Mouse (Mus musculus) heart, embryonic 14.5 days (tissue): ENCODE measurements around the gene Btbd11. TPM values are rescaled to one million over a fixed set of nuclear protein-coding genes. Genes with fewer than 3 reads are reported as not detected.
A peak's percentile ranks its signal among the peaks of the same experiment; 100 is the strongest.

Experiments used
- ATAC-seq: fragments of 200-750 bp; cut with Nextera tagmentation; 2 replicates; pipeline ENCODE4 v1.8.0; 2017; ENCODE audit warnings: low read depth, moderate TSS enrichment; ENCODE audit not compliant: insufficient number of reproducible peaks, insufficient read depth, low FRiP score
- H3K27ac ChIP-seq, 2 experiments: fragments of 200-500 bp in 1 of 2; fragments of 300-500 bp in 1 of 2; sonication (generic) in 1 of 2; replicated peaks in 1 of 2; 2 replicates each; pipeline ENCODE4 v1.5.1; 2012 to 2014; ENCODE audit warnings: low read depth in 2 of 2, low read length in 2 of 2, control low read depth in 1 of 2, mild to moderate bottlenecking in 1 of 2, mixed read lengths in 1 of 2; ENCODE audit not compliant: control insufficient read depth in 1 of 2, insufficient read depth in 1 of 2
- H3K27me3 ChIP-seq: fragments of 300-500 bp; sonication (generic); 2 replicates; pipeline ENCODE4 v1.6.1; 2014; ENCODE audit warnings: mild to moderate bottlenecking, low read length, control low read depth; ENCODE audit not compliant: control insufficient read depth, insufficient read depth
- H3K36me3 ChIP-seq: fragments of 300-500 bp; sonication (generic); 2 replicates; pipeline ENCODE4 v1.6.1; 2014; ENCODE audit warnings: mild to moderate bottlenecking, control low read depth, low read length, mixed read lengths; ENCODE audit not compliant: control insufficient read depth, insufficient read depth
- H3K4me1 ChIP-seq, 2 experiments: fragments of 200-500 bp in 1 of 2; fragments of 300-500 bp in 1 of 2; sonication (generic) in 1 of 2; 2 replicates each; pipeline ENCODE4 v1.6.1; 2012 to 2014; ENCODE audit warnings: low read length in 2 of 2, control low read depth in 1 of 2, mixed read lengths in 1 of 2; ENCODE audit not compliant: control insufficient read depth in 2 of 2, insufficient read depth in 2 of 2
- H3K4me2 ChIP-seq: fragments of 300-500 bp; sonication (generic); 2 replicates; pipeline ENCODE4 v1.6.1; 2014; ENCODE audit warnings: mild to moderate bottlenecking, low read length
- H3K4me3 ChIP-seq, 2 experiments: fragments of 200-500 bp in 1 of 2; fragments of 300-500 bp in 1 of 2; sonication (generic) in 1 of 2; 2 replicates each; pipeline ENCODE4 v1.5.1; 2012 to 2014; ENCODE audit warnings: low read length in 2 of 2, mild to moderate bottlenecking in 2 of 2, control low read depth in 1 of 2, low read depth in 1 of 2, moderate library complexity in 1 of 2; ENCODE audit not compliant: control insufficient read depth in 1 of 2, insufficient read depth in 1 of 2
- H3K9ac ChIP-seq: fragments of 300-500 bp; sonication (generic); 2 replicates; pipeline ENCODE4 v1.6.1; 2014; ENCODE audit warnings: mild to moderate bottlenecking, low read length
- H3K9me3 ChIP-seq: fragments of 300-500 bp; sonication (generic); 2 replicates; pipeline ENCODE4 v1.6.1; 2016; ENCODE audit warnings: low read length, control low read depth; ENCODE audit not compliant: control insufficient read depth
- WGBS: fragments of 180-500 bp; shearing (Covaris S2); extraction: QIAGEN DNeasy Blood & Tissue Kit; methylation state at CpG from one replicate; pipeline ENCODE4 v1.1.7; 2014; 5-methylcytosine and 5-hydroxymethylcytosine counted together
- polyA plus RNA-seq: library from polyadenylated mRNA; unstranded; fragments of >200 nt; fragmentation: Nextera tagmentation; extraction: Ambion mirVana; gene quantifications from 2 replicates; pipeline ENCODE4 v1.2.1, GENCODE M21; 2014

Gene Btbd11
- polyA plus RNA-seq, 1 experiment from 2014 or later: 0.73 TPM

GRCm38 (mm10) chr10:85388071-85388750, 1.6 kb downstream of the Btbd11 start:
- H3K4me2 ChIP-seq: peak overlapping the region; percentile 100
- peaks cover 8 to 10% of the 10 kb centered on the region in 2 experiments; a peak in 2 of 4 replicates for H3K4me1 ChIP-seq
- 2% methylated on average over 47 of the region's 50 CpGs for WGBS
- no peak overlapping the region for H3K27ac ChIP-seq
- H3K4me3 ChIP-seq: peak overlapping the region; percentile 57 to 59
- peak overlapping the region; percentile 69 for H3K9ac ChIP-seq
- ATAC-seq: no peak
- no peaks in the 10 kb centered on the region for H3K36me3 ChIP-seq
- peaks cover 21% of the 10 kb centered on the region for H3K27me3 ChIP-seq
- H3K9me3 ChIP-seq: no peaks in the 10 kb centered on the region

GRCm38 (mm10) chr10:85388751-85389115, 2.1 kb downstream of the Btbd11 start:
- ATAC-seq: no peak
- H3K36me3 ChIP-seq: no peaks in the 10 kb centered on the region
- no peak overlapping the region for H3K27ac ChIP-seq
- H3K4me3 ChIP-seq: peak overlapping the region in 1 of 2 experiments; percentile 59; a peak in 2 of 4 replicates
- 4% methylated on average over 9 of the region's 9 CpGs for WGBS
- peaks cover 8 to 10% of the 10 kb centered on the region in 2 experiments; a peak in 2 of 4 replicates for H3K4me1 ChIP-seq
- H3K27me3 ChIP-seq: peaks cover 21% of the 10 kb centered on the region
- peak overlapping the region; percentile 100 for H3K4me2 ChIP-seq
- H3K9me3 ChIP-seq: no peaks in the 10 kb centered on the region
- H3K9ac ChIP-seq: no peak overlapping the region

GRCm38 (mm10) chr10:85389286-85390139, 2.9 kb downstream of the Btbd11 start:
- Histone ChIP-seq H3K27me3 (peaks cover 21% of the 10 kb centered on the region), H3K4me2 (no peak overlapping the region), H3K4me3 (no peak overlapping the region), H3K27ac (no peak overlapping the region), H3K9me3 (no peaks in the 10 kb centered on the region), H3K36me3 (no peaks in the 10 kb centered on the region), H3K9ac (no peak overlapping the region), H3K4me1 (peaks cover 8 to 10% of the 10 kb centered on the region in 2 experiments; a peak in 2 of 4 replicates)
- 52% methylated on average over 23 of the region's 23 CpGs for WGBS
- no peak for ATAC-seq

GRCm38 (mm10) chr10:85393016-85393415, 6.4 kb downstream of the Btbd11 start:
- no peak overlapping the region for H3K27ac ChIP-seq
- ATAC-seq: no peak
- no peaks in the 10 kb centered on the region for H3K9me3 ChIP-seq
- no peak overlapping the region for H3K9ac ChIP-seq
- H3K27me3 ChIP-seq: peaks cover 15% of the 10 kb centered on the region
- no peak overlapping the region for H3K4me2 ChIP-seq
- no peaks in the 10 kb centered on the region for H3K36me3 ChIP-seq
- 59% methylated on average over 6 of the region's 6 CpGs for WGBS
- H3K4me3 ChIP-seq: no peak overlapping the region
- H3K4me1 ChIP-seq: peaks cover 4 to 9% of the 10 kb centered on the region in 2 experiments; a peak in 2 of 4 replicates

GRCm38 (mm10) chr10:85394558-85394957, 7.9 kb downstream of the Btbd11 start:
- Histone ChIP-seq H3K4me2 (no peak overlapping the region), H3K4me1 (no peaks in the 10 kb centered on the region), H3K9me3 (no peaks in the 10 kb centered on the region), H3K27me3 (peaks cover under 1% of the 10 kb centered on the region), H3K27ac (no peak overlapping the region), H3K9ac (no peak overlapping the region), H3K36me3 (no peaks in the 10 kb centered on the region), H3K4me3 (no peak overlapping the region)
- 64% methylated on average over 4 of the region's 4 CpGs for WGBS
- ATAC-seq: no peak

- Histone ChIP-seq H3K9me3 (no peaks in the 10 kb centered on the region), H3K27me3 (no peaks in the 10 kb centered on the region), H3K4me3 (no peak overlapping the region), H3K4me2 (no peak overlapping the region), H3K27ac (no peak overlapping the region), H3K4me1 (no peaks in the 10 kb centered on the region), H3K9ac (no peak overlapping the region), H3K36me3 (no peaks in the 10 kb centered on the region)
- WGBS: 94% methylated on average over 3 of the region's 3 CpGs
- ATAC-seq: no peak
Measured at GRCm38 (mm10) chr10:85411120-85411519, 24.5 kb downstream of the Btbd11 start.

GRCm38 (mm10) chr10:85420851-85421628, 34.4 kb downstream of the Btbd11 start:
- no peak overlapping the region for H3K4me3 ChIP-seq
- no peaks in the 10 kb centered on the region for H3K27me3 ChIP-seq
- no peaks in the 10 kb centered on the region for H3K36me3 ChIP-seq
- H3K9ac ChIP-seq: no peak overlapping the region
- no peak overlapping the region for H3K27ac ChIP-seq
- H3K9me3 ChIP-seq: no peaks in the 10 kb centered on the region
- no peak overlapping the region for H3K4me2 ChIP-seq
- no peaks in the 10 kb centered on the region for H3K4me1 ChIP-seq
- ATAC-seq: no peak
- WGBS: 46% methylated on average over 15 of the region's 15 CpGs
